Mouse (Mus musculus): Measurements from ENCODE around the gene Mettl7b.
A peak's percentile ranks its signal among the peaks of the same experiment; 100 is the strongest.

Gene Mettl7b

GRCm38 (mm10) chr10:128919966-128920365 lies 40.8 kb downstream of the Mettl7b start:
- no peak for DNase-seq (ENCODE audit: low read depth, low spot score)

DNA sequence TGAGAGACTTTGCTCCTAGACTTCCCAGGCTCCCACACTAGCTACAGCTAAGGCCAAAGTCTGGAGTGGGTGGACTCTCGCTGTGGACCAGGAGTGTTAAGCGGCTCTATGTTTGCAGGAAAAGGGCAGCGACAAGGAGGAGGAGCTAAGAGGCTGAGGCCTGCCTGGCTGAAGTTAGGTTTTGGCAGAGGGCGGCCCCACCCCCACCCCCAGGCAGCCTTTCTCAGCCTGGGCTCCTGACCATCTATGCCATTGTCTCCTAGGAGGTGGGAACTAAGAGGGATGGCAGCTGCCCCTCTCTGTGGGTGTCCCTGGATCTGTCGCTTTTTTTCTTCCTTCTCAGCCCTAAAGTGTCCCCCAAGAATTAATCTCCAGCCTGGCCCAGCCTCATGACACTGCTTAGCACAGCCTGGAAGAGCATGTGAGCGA lies 41.6 kb downstream of the Mettl7b start:
- no peak for DNase-seq (ENCODE audit: low read depth, low spot score)

DNA sequence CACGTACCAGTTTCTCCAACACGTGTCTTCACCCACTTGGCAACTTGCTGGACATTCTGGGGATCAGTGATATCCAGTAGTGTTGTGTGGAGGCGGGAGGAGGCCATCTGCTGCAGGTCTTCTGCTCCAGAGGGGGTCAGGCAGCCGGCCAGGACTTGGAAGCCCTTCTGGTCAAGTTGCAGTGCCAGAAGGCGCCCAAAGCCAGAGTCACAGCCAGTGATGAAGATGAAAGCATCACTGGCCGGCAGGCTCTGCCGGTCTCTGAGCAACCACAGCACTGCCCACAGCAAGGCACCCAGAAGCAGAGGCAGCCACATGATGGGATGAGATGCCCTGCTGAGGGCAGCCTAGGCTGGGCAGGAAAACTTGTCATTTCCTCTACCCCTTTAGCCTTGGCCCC lies 42.5 kb downstream of the Mettl7b start:
- DNase-seq (ENCODE audit: low read depth, low spot score) = no peak

- DNase-seq (ENCODE audit: low read depth, low spot score) = no peak
These were observed 43.4 kb downstream of the Mettl7b start for GRCm38 (mm10) chr10:128917400-128917799.

- DNase-seq (ENCODE audit: low read depth, low spot score) = no peak
These were observed 44.1 kb downstream of the Mettl7b start for GRCm38 (mm10) chr10:128916665-128917064.

DNA sequence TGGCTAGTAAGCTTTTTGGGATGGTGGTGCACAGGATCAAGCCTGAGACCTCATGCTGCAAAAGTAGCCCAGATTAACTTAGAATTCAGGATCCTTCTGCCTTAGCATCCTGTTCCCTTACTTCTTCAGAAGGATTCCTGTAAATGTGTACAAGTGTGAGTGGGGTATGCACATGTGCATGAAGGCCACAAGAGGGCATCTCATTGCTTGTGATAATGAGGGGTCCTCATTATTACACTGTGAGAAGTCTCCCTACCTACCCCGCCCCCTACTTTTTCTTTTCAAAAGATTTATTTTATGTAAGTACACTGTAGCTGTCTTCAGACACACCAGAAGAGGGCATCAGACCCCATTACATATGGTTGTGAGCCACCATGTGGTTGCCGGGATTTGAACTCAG lies 45.2 kb downstream of the Mettl7b start:
- no peak for DNase-seq (ENCODE audit: low read depth, low spot score)

DNA sequence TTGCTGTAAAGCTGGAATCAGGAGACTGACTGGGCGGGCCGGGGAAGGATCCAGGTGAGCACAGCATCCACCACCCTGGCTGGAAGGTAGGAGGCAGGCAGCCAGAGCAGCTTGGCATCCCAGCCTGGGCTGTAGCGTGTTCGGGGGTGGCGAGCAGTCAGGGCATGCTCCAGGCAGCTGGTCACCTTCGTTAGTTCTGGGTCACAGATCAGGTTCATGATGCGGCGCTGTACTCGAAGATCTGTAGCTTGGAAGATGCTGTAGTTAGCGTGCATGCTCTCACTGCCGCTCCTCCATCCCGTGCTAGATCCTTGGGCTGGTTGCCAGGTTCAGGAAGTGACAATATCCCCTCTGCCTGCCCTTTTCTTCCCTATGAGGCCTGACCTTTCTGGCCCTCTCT lies 47.1 kb downstream of the Mettl7b start:
- DNase-seq (ENCODE audit: low read depth, low spot score) = no peak

- DNase-seq (ENCODE audit: low read depth, low spot score) = peak; percentile 61
These were observed 47.6 kb downstream of the Mettl7b start for GRCm38 (mm10) chr10:128913219-128913618.

DNA sequence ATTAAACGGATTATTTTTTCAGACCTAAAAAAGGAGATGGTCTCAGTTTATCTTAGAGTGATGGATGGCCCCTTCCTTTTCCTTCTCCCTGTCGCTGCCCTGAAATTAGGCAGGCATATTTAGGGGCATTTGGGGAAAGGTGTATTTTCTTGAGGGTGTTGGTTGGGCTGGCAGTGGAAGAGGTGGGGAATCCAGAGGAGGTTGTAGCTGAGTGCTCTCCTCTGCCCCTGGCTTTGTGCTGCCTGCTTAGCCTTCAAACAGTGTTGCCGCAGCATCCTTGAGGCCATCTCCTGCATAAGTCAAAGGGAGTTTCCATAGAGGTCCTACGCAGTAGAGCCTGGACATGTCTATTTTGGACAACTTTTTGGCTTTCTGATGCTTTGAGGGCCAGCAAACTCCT lies 48.0 kb downstream of the Mettl7b start:
- DNase-seq (ENCODE audit: low read depth, low spot score) = no peak

DNA sequence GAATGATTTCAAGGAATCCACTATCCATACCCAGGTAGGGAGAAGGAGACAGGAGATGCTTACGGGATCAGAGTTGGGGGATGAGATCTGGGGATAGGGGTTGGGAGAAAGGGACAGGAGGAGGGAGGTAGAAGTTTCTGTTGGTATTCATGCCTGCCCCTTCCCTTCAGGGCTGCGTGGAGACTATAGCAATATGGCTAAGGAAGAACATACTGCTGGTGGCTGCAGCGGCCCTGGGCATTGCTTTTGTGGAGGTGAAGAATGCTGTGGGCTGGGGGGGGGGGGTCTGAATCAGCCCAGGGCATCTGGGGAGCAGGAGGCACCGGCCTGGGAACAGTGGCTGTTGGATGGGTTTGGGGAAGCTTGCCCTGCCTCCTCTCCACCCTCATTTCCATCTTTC lies 48.5 kb downstream of the Mettl7b start:
- no peak for DNase-seq (ENCODE audit: low read depth, low spot score)

GRCm38 (mm10) chr10:128911430-128911829 lies 49.4 kb downstream of the Mettl7b start:
- DNase-seq (ENCODE audit: low read depth, low spot score) = no peak

DNA sequence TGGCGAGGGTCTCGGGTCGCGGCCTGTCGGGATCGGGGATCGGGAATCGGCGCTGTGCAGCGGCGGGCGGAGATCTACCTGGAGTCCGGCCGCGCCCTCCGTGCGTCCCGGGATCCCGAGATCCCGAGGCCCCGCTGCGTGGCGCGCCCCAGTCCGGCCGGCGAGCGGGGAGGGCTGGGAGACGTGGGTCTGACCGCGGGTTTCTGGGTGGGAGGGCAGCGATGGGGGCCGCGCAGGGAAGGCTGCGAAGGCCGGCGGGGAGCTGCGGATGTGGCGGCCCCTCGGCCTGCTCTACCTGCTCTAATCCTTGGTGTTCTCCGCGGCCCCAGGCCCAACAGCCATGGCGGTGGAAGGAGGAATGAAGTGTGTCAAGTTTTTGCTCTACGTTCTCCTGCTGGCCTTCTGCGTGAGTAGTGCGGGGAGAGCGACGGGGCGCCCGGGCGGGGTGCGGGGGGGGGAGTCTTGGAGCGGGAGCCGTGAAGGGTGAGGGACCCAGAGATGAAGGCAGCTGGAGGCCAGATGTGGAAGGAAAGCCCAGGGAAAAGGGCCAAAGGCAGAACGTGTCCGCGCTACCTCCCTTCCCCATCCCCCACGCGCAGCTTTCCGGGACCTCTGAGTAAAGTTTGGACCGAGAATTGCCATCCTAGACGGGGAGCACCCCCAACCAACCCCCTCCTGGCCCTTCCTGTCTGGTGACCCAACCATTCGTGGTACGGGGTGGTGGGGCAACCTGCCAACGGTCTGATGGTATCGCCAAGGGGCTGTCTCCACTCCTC lies 50.5 kb downstream of the Mettl7b start:
- DNase-seq (ENCODE audit: low read depth, low spot score) = no peak

DNA sequence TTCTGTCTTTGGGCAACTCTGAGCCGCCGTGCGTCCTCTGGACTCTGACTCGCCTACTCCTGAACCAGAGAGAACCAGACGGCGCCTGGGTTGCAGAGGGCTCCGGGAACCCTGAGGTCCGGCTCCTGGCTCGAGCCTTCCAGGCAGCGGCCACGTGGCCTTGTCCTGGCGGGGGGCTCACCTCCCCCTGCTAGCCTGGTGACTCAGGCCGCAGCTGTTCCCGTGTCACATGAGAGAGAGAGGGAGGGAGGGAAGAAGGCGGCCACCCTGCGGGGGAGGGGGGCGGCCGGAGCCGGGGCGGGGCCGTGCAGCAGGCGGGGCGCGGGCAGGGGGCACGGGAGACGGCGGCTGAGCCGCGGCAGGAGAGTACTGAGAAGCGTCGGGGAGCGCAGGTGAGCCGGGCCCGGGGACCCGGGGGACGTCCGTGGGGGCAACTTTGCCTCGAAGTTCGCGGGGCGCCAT lies 51.2 kb downstream of the Mettl7b start:
- DNase-seq (ENCODE audit: low read depth, low spot score) = no peak

GRCm38 (mm10) chr10:128908778-128909448 lies 51.9 kb downstream of the Mettl7b start:
- no peak for DNase-seq (ENCODE audit: low read depth, low spot score)
